Mouse (Mus musculus): ENCODE data around the gene Kctd2. TPM values are rescaled to one million over a fixed set of nuclear protein-coding genes. Genes with fewer than 3 reads are reported as not detected.

Gene Kctd2
- polyA plus RNA-seq, 2 experiments: 26.3 to 30.5 TPM

GRCm38 (mm10) chr11:115403338-115404124 lies 16.4 kb upstream of the Kctd2 start, which contains the start of gene Mrpl58:
TSS of gene Mrpl58 (plus strand) at chr11:115403752.
- DNase-seq (ENCODE audit: low spot score) (peak; percentile 71), ATAC-seq (ENCODE audit: low FRiP score, low read depth) (peak; percentile 93)
- H3K36me3 ChIP-seq (ENCODE audit: control insufficient read depth, insufficient read depth, low read length): peaks cover 10% of the 10 kb centered on the region
- 0 out of 2 replicates have a peak, but pooled peaks have one; percentile 45 for TF ChIP-seq POLR2A (IDR thresholded peaks at IDR 0.05; ENCODE audit: borderline replicate concordance, extremely low read depth, insufficient read depth, insufficient read length)
- peak within 1 kb of the TSS; percentile 94 for H3K9ac ChIP-seq (ENCODE audit: low read depth, low read length, severe bottlenecking)
- peak within 1 kb of the TSS; percentile 91 for H3K27ac ChIP-seq (replicated peaks; ENCODE audit: low read depth, low read length)
- H3K9me3 ChIP-seq (ENCODE audit: control insufficient read depth, low read length): no peaks in the 10 kb centered on the region
- H3K4me1 ChIP-seq (ENCODE audit: control insufficient read depth, insufficient read depth, low read length): peaks cover 11% of the 10 kb centered on the region
- peak within 1 kb of the TSS; percentile 85 for H3K4me3 ChIP-seq (replicated peaks; ENCODE audit: low read length)
- H3K27me3 ChIP-seq (ENCODE audit: control insufficient read depth, insufficient read depth, low read length): no peaks in the 10 kb centered on the region
- 4% methylated on average over 50 of the region's 50 CpGs for WGBS
- peak within 1 kb of the TSS; percentile 78 for H3K4me2 ChIP-seq (replicated peaks; ENCODE audit: low read depth, low read length, severe bottlenecking)

DNA sequence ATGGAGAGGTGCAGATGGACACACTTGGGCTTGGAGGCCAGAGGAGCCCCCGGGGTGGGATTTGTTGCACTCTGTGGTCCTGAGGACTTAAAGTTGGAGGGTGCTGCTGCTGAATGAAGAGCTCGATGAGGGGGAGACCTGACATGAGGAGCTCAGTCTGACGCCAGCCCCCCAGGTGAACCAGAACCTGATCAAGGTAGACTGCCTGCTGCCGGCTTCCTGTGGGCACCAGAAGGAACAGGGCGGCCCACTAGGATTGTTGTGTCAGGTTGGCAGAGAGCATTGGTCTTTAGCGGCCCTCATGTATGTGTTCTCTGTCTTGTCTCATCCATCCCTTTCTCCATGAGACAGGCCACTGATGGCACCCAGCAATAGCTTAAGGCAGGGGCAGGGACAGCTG lies 14.2 kb upstream of the Kctd2 start:
- Histone ChIP-seq H3K27ac (replicated peaks; ENCODE audit: low read depth, low read length) (no peak overlapping the region), H3K27me3 (ENCODE audit: control insufficient read depth, insufficient read depth, low read length) (no peaks in the 10 kb centered on the region), H3K4me3 (replicated peaks; ENCODE audit: low read length) (no peak overlapping the region), H3K4me2 (replicated peaks; ENCODE audit: low read depth, low read length, severe bottlenecking) (no peak overlapping the region), H3K9me3 (ENCODE audit: control insufficient read depth, low read length) (no peaks in the 10 kb centered on the region), H3K9ac (ENCODE audit: low read depth, low read length, severe bottlenecking) (no peak overlapping the region), H3K36me3 (ENCODE audit: control insufficient read depth, insufficient read depth, low read length) (peaks cover 32% of the 10 kb centered on the region), H3K4me1 (ENCODE audit: control insufficient read depth, insufficient read depth, low read length) (peaks cover 11% of the 10 kb centered on the region)
- 99% methylated on average over 6 of the region's 6 CpGs for WGBS
- no peak for TF ChIP-seq POLR2A (IDR thresholded peaks at IDR 0.05; ENCODE audit: borderline replicate concordance, extremely low read depth, insufficient read depth, insufficient read length)
- ATAC-seq (ENCODE audit: low FRiP score, low read depth) (no peak), DNase-seq (ENCODE audit: low spot score) (no peak)

DNA sequence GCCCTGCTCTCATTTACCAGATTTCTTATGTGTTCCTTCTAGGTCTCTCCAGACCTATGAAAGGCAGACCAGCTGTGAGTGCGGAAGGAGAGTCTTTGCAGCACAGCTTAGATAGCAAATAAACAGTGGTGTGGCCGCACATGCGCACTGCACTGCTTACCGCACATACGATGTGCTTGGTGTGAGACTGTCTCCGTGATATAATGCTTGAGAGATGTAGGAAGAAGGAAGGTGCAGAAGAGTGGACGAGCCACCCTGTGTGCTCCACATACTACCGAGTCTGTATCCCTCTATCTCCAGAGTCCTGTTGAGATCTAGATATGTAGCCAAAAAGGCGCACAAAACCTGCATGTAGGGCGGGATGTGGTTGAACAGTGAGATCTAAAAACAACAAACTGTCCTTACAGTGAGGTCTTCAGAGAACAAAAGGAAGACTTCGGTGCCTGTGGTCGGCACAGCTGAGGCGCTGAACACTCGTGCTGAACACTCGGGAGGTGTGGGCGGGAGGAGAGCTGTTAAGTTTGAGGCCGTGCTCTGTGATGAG lies 13.0 kb upstream of the Kctd2 start:
- no peak overlapping the region for H3K4me3 ChIP-seq (replicated peaks; ENCODE audit: low read length)
- no peak overlapping the region for H3K4me2 ChIP-seq (replicated peaks; ENCODE audit: low read depth, low read length, severe bottlenecking)
- no peak overlapping the region for H3K27ac ChIP-seq (replicated peaks; ENCODE audit: low read depth, low read length)
- WGBS: 94% methylated on average over 17 of the region's 17 CpGs
- H3K9me3 ChIP-seq (ENCODE audit: control insufficient read depth, low read length): no peaks in the 10 kb centered on the region
- H3K4me1 ChIP-seq (ENCODE audit: control insufficient read depth, insufficient read depth, low read length): peaks cover 11% of the 10 kb centered on the region
- ATAC-seq (ENCODE audit: low FRiP score, low read depth) (no peak), DNase-seq (ENCODE audit: low spot score) (no peak)
- no peak for TF ChIP-seq POLR2A (IDR thresholded peaks at IDR 0.05; ENCODE audit: borderline replicate concordance, extremely low read depth, insufficient read depth, insufficient read length)
- no peaks in the 10 kb centered on the region for H3K27me3 ChIP-seq (ENCODE audit: control insufficient read depth, insufficient read depth, low read length)
- H3K9ac ChIP-seq (ENCODE audit: low read depth, low read length, severe bottlenecking): no peak overlapping the region
- H3K36me3 ChIP-seq (ENCODE audit: control insufficient read depth, insufficient read depth, low read length): peaks cover 39% of the 10 kb centered on the region

DNA sequence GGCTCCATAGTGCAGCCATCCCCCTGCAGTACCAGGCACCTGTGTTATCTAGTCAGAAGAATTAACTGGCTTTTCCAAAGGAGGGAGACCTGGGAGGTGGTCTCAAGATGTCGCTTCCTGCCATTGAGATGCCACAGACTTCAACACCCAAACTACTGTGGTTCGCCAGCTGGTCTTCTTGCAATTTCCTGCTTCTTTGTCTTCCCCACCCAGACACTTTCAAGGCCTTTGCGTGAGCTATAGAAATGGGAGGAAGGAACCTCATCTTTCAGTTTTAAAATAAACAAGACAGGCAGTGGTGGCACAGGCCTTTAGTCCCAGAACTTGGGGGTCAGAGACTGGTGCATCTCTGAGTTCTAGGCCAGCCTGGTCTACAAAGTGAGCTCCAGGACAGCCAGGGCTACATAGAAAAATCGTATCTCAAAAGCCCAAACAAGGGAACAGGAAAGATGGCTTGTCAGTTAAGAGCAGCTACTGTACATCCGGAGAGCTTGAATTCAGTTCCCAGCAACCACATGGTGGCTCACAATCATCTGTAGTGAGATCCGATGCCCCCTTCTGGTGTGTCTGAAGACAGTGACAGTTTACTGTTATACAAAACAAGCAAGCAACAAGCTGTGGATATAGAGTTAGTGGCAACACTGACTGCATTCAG lies 11.5 kb upstream of the Kctd2 start:
- DNase-seq (ENCODE audit: low spot score) (no peak), ATAC-seq (ENCODE audit: low FRiP score, low read depth) (no peak)
- H3K4me3 ChIP-seq (replicated peaks; ENCODE audit: low read length): no peak overlapping the region
- no peak overlapping the region for H3K27ac ChIP-seq (replicated peaks; ENCODE audit: low read depth, low read length)
- peaks cover 8% of the 10 kb centered on the region for H3K4me1 ChIP-seq (ENCODE audit: control insufficient read depth, insufficient read depth, low read length)
- no peaks in the 10 kb centered on the region for H3K9me3 ChIP-seq (ENCODE audit: control insufficient read depth, low read length)
- no peak overlapping the region for H3K4me2 ChIP-seq (replicated peaks; ENCODE audit: low read depth, low read length, severe bottlenecking)
- TF ChIP-seq POLR2A (IDR thresholded peaks at IDR 0.05; ENCODE audit: borderline replicate concordance, extremely low read depth, insufficient read depth, insufficient read length): no peak
- H3K36me3 ChIP-seq (ENCODE audit: control insufficient read depth, insufficient read depth, low read length): peaks cover 39% of the 10 kb centered on the region
- H3K27me3 ChIP-seq (ENCODE audit: control insufficient read depth, insufficient read depth, low read length): no peaks in the 10 kb centered on the region
- H3K9ac ChIP-seq (ENCODE audit: low read depth, low read length, severe bottlenecking): no peak overlapping the region
- 89% methylated on average over 6 of the region's 6 CpGs for WGBS

DNA sequence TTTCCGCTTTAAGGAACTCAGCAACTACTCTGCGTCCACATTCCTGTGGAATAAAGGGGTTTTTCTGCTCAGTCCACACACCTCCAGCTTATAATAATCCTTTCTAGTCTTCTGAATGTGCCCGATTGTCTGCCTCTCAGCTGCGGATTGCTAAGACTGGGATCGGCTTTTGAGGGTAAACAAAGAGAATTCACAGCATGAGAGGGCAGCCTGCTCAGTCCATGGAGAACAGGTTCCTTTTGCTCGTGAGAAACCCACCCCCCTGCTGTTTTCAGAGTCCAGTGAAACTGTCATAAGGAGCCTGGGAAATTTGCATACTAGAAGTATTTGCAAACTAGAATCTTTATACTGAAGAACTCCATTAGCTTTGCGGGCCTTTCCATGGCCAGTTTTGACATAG lies 10.4 kb upstream of the Kctd2 start:
- H3K4me2 ChIP-seq (replicated peaks; ENCODE audit: low read depth, low read length, severe bottlenecking): no peak overlapping the region
- no peak overlapping the region for H3K4me3 ChIP-seq (replicated peaks; ENCODE audit: low read length)
- TF ChIP-seq POLR2A (IDR thresholded peaks at IDR 0.05; ENCODE audit: borderline replicate concordance, extremely low read depth, insufficient read depth, insufficient read length): no peak
- DNase-seq (ENCODE audit: low spot score): no peak
- WGBS: 87% methylated on average over 7 of the region's 7 CpGs
- peaks cover 39% of the 10 kb centered on the region for H3K36me3 ChIP-seq (ENCODE audit: control insufficient read depth, insufficient read depth, low read length)
- no peaks in the 10 kb centered on the region for H3K27me3 ChIP-seq (ENCODE audit: control insufficient read depth, insufficient read depth, low read length)
- no peak overlapping the region for H3K27ac ChIP-seq (replicated peaks; ENCODE audit: low read depth, low read length)
- H3K9ac ChIP-seq (ENCODE audit: low read depth, low read length, severe bottlenecking): no peak overlapping the region
- ATAC-seq (ENCODE audit: low FRiP score, low read depth): no peak
- H3K9me3 ChIP-seq (ENCODE audit: control insufficient read depth, low read length): no peaks in the 10 kb centered on the region
- peaks cover 4% of the 10 kb centered on the region for H3K4me1 ChIP-seq (ENCODE audit: control insufficient read depth, insufficient read depth, low read length)

Data from limb, embryonic 14.5 days (tissue).